10 mouse cellular contexts compared by ENCODE assay signal in the genomic region with DNA sequence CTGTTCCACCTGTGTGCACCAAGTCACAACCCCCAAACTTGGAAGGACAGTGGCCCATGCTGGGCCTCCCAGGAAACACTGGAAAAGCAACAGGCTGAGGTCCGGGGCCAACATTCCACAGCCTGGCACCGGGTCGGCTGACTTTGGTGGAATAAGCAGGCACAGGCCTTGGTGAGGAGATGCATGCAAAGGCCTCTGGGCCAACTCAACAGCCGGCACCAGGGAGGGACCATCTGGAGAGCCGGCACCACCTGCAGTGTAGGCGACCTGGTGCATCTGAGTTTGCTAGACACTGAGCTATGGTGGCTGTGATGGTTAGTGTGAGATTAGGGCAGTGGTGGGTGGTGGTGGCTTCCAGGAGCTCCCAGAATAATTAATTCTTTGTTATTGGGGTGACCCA. TPM values are rescaled to one million over a fixed set of nuclear protein-coding genes. Genes with fewer than 3 reads are reported as not detected.
DNase-seq lines count a peak whose midpoint lies in the region; ATAC-seq and TF ChIP-seq lines count a peak whose summit lies in the region.
"Had no signal": no experiment of that assay in that cellular context is flagged by ENCODE, and none has a peak within 500 bp of the region (broad histone marks: within the 10 kb centered on the region; RNA-seq: fewer than 3 reads in every experiment).

No protein-coding gene starts in this region.

- ATAC-seq in forebrain, embryonic 11.5 days (replicated peaks; ENCODE audit: low FRiP score): 0 out of 2 replicates have a peak, but pooled peaks have one; percentile 1
- ATAC-seq in kidney, embryonic 16.5 days (ENCODE audit: low FRiP score, low TSS enrichment): no peak

- TF ChIP-seq CTCF in kidney, adult 2 months (conservative IDR thresholded peaks at IDR 0.05; ENCODE audit: insufficient read depth, insufficient read length, low read depth, low read length): no peak

- H3K9ac ChIP-seq in forebrain, embryonic 11.5 days (ENCODE audit: low read length): peak overlapping the region; percentile 5; the same call in 1 of the 2 replicates
- H3K9ac ChIP-seq in kidney, embryonic 16.5 days (replicated peaks; ENCODE audit: low read length): no peak overlapping the region
- H3K9ac ChIP-seq: stomach, embryonic 15.5 days had no signal

- H3K27me3 ChIP-seq in heart, embryonic 10.5 days (ENCODE audit: insufficient read depth, poor library complexity, severe bottlenecking): peaks cover 6% of the 10 kb centered on the region
- no peaks in the 10 kb centered on the region for H3K27me3 ChIP-seq in forebrain, embryonic 11.5 days (ENCODE audit: control insufficient read depth, insufficient read depth, low read length)
- no peaks in the 10 kb centered on the region for H3K27me3 ChIP-seq in kidney, adult 2 months (replicated peaks; ENCODE audit: control insufficient read depth, insufficient read depth, low read length)
- no peaks in the 10 kb centered on the region for H3K27me3 ChIP-seq in kidney, embryonic 16.5 days (ENCODE audit: insufficient read depth, low read length)
- H3K27me3 ChIP-seq: stomach, embryonic 15.5 days had no signal

- no peak for DNase-seq in heart, embryonic 10.5 days (ENCODE audit: low spot score)
- no peak for DNase-seq in heart, postnatal 36 days
- peak; percentile 97 for DNase-seq in brain, adult 2 months (ENCODE audit: low read depth, low spot score)
- no peak for DNase-seq in forebrain, embryonic 11.5 days (ENCODE audit: low spot score)
- DNase-seq in left cerebral cortex, postnatal 25 days (ENCODE audit: low spot score in 2 of 2): peak; percentile 41 to 81
- DNase-seq in kidney, adult 2 months: no peak
- DNase-seq in thymus, postnatal 10 days (ENCODE audit: low spot score in 2 of 2): no peak

- 74% methylated on average over 6 of the region's 6 CpGs for WGBS in heart, embryonic 10.5 days
- 72% methylated on average over 6 of the region's 6 CpGs for WGBS in forebrain, embryonic 11.5 days
- 58% methylated on average over 6 of the region's 6 CpGs for WGBS in kidney, adult 2 months
- WGBS in kidney, embryonic 16.5 days: 60% methylated on average over 6 of the region's 6 CpGs

- TF ChIP-seq POLR2A in kidney, adult 2 months (IDR thresholded peaks at IDR 0.05; ENCODE audit: low read depth, low read length): no peak

- no peak overlapping the region for H3K4me2 ChIP-seq in forebrain, embryonic 11.5 days (ENCODE audit: low read depth, low read length, severe bottlenecking)
- no peak overlapping the region for H3K4me2 ChIP-seq in kidney, embryonic 16.5 days (replicated peaks; ENCODE audit: low read depth, low read length)
- H3K4me2 ChIP-seq: heart, embryonic 11.5 days; stomach, embryonic 15.5 days had no signal

- H3K36me3 ChIP-seq in heart, embryonic 10.5 days: 0 out of 2 replicates have a peak, but pooled peaks cover 2% of the 10 kb centered on the region
- no peaks in the 10 kb centered on the region for H3K36me3 ChIP-seq in forebrain, embryonic 11.5 days (ENCODE audit: control insufficient read depth, insufficient read depth, low read length)
- H3K36me3 ChIP-seq in kidney, adult 2 months (ENCODE audit: control insufficient read depth, insufficient read depth, low read length): no peaks in the 10 kb centered on the region
- H3K36me3 ChIP-seq in kidney, embryonic 16.5 days (ENCODE audit: insufficient read depth, low read length): 0 out of 2 replicates have a peak, but pooled peaks cover 3% of the 10 kb centered on the region
- H3K36me3 ChIP-seq: stomach, embryonic 15.5 days had no signal

- intact Hi-C loops in heart, postnatal 36 days (cut with DNase I): no loop called here
- intact Hi-C loops in left cerebral cortex, postnatal 25 days (cut with DNase I): no loop called here

- H3K4me3 ChIP-seq in heart, embryonic 10.5 days: no peak overlapping the region
- H3K4me3 ChIP-seq in forebrain, embryonic 11.5 days (ENCODE audit: low read depth, low read length): no peak overlapping the region
- no peak overlapping the region for H3K4me3 ChIP-seq in kidney, adult 2 months (ENCODE audit: insufficient read depth, low read depth, low read length)
- no peak overlapping the region for H3K4me3 ChIP-seq in kidney, embryonic 16.5 days (ENCODE audit: low read length)
- H3K4me3 ChIP-seq: stomach, embryonic 15.5 days had no signal

- H3K4me1 ChIP-seq in heart, embryonic 10.5 days: peaks cover 72% of the 10 kb centered on the region
- peaks cover 22% of the 10 kb centered on the region for H3K4me1 ChIP-seq in forebrain, embryonic 11.5 days (replicated peaks; ENCODE audit: control insufficient read depth, insufficient read depth, low read length)
- H3K4me1 ChIP-seq in kidney, adult 2 months (ENCODE audit: control insufficient read depth, insufficient read depth, low read length): no peaks in the 10 kb centered on the region
- H3K4me1 ChIP-seq in kidney, embryonic 16.5 days (ENCODE audit: insufficient read depth, low read length): peaks cover 38% of the 10 kb centered on the region

- H3K9me3 ChIP-seq in heart, embryonic 10.5 days: no peaks in the 10 kb centered on the region
- no peaks in the 10 kb centered on the region for H3K9me3 ChIP-seq in forebrain, embryonic 11.5 days (ENCODE audit: control insufficient read depth, low read length)
- H3K9me3 ChIP-seq in kidney, embryonic 16.5 days (ENCODE audit: low read length): no peaks in the 10 kb centered on the region
- H3K9me3 ChIP-seq: stomach, embryonic 15.5 days had no signal

- peak overlapping the region; percentile 71; the same call in 1 of the 2 replicates for H3K27ac ChIP-seq in heart, embryonic 10.5 days
- peak overlapping the region; percentile 0; the same call in 1 of the 2 replicates for H3K27ac ChIP-seq in forebrain, embryonic 11.5 days (ENCODE audit: low read depth, low read length)
- no peak overlapping the region for H3K27ac ChIP-seq in kidney, adult 2 months (ENCODE audit: insufficient read depth, low read depth, low read length)
- no peak overlapping the region for H3K27ac ChIP-seq in kidney, embryonic 16.5 days (ENCODE audit: low read length)
- H3K27ac ChIP-seq: stomach, embryonic 15.5 days had no signal

RNA-seq across cellular contexts. Expression of a gene that starts 46.3 kb away (rescaled TPM):
- 30.4 and 45.4 TPM in 2 replicates for polyA plus RNA-seq in heart, embryonic 10.5 days (2016; fragmentation: Nextera tagmentation; extraction: Ambion mirVana)
- 10 to 100 TPM; 16.5 to 20.5 TPM for total RNA-seq in heart, postnatal 36 days (2021)
- polyA plus RNA-seq in forebrain, embryonic 11.5 days (2014; fragmentation: Nextera tagmentation; extraction: Ambion mirVana): 78.5 and 88.6 TPM in 2 replicates
- 10 to 100 TPM; 26.7 to 31.7 TPM for total RNA-seq in left cerebral cortex, postnatal 25 days (2021)
- 18.0 and 18.2 TPM in 2 replicates for polyA plus RNA-seq in kidney, adult 2 months (2012; rRNA removed)
- 73.9 and 74.5 TPM in 2 replicates for polyA plus RNA-seq in kidney, embryonic 16.5 days (2015; fragmentation: Nextera tagmentation; extraction: Ambion mirVana)

Comparison
In these comparisons a context has a peak if more than half of its experiments do, and no peak if none do; other contexts are left out.
1. DNase-seq: peak in brain, adult 2 months (single experiment) and left cerebral cortex, postnatal 25 days (2 of 2); none in heart, embryonic 10.5 days (single experiment), heart, postnatal 36 days (0 of 2), forebrain, embryonic 11.5 days (single experiment), kidney, adult 2 months (single experiment) and thymus, postnatal 10 days (0 of 2).
2. H3K27ac ChIP-seq: peak in heart, embryonic 10.5 days (single experiment) and forebrain, embryonic 11.5 days (single experiment); none in kidney, adult 2 months (single experiment) and kidney, embryonic 16.5 days (single experiment).